Mouse (Mus musculus): ENCODE measurements around the gene Itpr2.

DNA sequence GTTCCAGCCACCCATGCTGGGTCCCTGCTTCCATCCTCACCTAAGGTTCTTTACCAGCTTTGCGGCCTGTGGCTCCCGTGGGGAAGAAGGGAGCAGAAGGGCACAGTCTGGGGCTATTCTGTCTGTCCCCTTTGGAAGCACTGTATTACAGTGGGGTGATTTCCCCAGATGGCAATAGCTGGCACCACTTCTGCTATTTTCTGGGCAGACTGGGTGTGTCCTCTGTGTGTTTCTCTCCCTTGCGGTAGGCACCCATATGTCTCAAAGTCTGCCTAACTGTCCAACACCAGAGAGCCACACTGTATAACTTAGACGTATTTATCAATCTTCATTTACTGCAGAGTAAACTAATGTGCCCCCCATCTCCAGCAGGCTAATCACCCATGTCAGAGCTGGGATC is 388.9 kb downstream of the Itpr2 start:
- TF ChIP-seq TAL1 (IDR thresholded peaks at IDR 0.05; ENCODE audit: low read length) (no peak), GATA1 (IDR thresholded peaks at IDR 0.05; ENCODE audit: low read length) (no peak)
